Mouse (Mus musculus) cerebellum, adult 2 months (tissue): ENCODE results near the gene Cabp7.

Experiments
- CTCF ChIP-seq: fragments of 200-500 bp; IDR thresholded peaks from 2 replicates; pipeline ENCODE4 v1.5.1; 2011; ENCODE audit warnings: low read depth, mild to moderate bottlenecking, control low read depth, low read length, moderate library complexity, borderline replicate concordance; ENCODE audit not compliant: insufficient read depth
- POLR2A ChIP-seq: fragments of 200-500 bp; IDR thresholded peaks from 2 replicates; pipeline ENCODE4 v1.6.1; 2011; ENCODE audit warnings: low read length, control low read depth, borderline replicate concordance; ENCODE audit not compliant: insufficient read depth

DNA sequence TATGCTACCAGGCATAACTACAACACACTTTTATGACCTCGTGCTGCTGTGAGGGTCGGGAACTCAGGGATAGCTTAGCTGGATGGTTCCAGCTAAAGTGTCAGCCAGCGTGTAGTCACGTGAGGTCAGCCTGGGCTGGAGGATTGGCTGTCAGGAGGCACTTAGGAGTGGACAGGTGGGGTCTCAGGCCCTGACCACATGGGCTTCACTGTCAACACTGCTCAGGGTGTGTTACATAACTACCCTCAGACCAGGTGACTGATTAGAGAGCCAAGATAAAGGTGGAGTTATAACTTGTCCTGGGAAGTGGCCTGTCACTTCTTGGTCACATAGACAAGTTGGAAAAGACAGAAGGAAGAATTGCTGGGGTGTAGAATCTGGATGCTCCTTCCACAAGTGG lies 31.0 kb downstream of the Cabp7 start:
- TF ChIP-seq CTCF = no peak
- TF ChIP-seq POLR2A = no peak
